Mouse (Mus musculus) urinary bladder, adult 18-20 months (tissue): ENCODE measurements around the gene Spdef.
A peak's percentile ranks its signal among the peaks of the same experiment; 100 is the strongest.

ENCODE experiments used
- DNase-seq, 2 experiments: peaks; one replicate each; pipeline ENCODE4 v3.0.0; 2022; ENCODE audit warnings: low spot score in 2 of 2, mixed read lengths in 2 of 2

Spdef gene

GRCm38 (mm10) chr17:27725412-27725811 is 3.3 kb downstream of the Spdef start:
- no peak for DNase-seq

- no peak for DNase-seq
Observed at GRCm38 (mm10) chr17:27725011-27725410, 3.7 kb downstream of the Spdef start.

GRCm38 (mm10) chr17:27724327-27724726 is 4.4 kb downstream of the Spdef start:
- no peak for DNase-seq

- DNase-seq, result no peak
Observed at GRCm38 (mm10) chr17:27721125-27721664, 7.6 kb downstream of the Spdef start.

GRCm38 (mm10) chr17:27720326-27720725 is 8.4 kb downstream of the Spdef start:
- no peak for DNase-seq

DNA sequence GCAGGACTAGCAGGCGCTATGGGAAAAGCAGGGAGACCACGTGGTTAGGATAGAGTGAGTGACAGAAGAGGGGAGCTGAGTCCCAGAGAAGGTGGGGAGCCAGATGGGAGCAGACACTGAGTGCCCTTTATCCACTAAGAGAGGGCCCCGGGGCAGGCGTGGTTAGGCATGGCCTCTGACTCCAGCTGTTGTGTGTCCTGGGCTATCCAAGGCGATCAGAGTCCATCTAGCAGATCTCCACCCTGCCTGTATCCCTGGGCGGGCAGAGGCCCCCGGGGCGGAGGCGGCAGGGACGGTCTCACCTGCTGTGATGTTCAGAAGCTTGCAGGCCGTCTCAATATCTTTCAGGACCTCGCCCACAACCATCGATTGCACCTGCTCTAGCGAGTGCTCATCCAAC is 9.1 kb downstream of the Spdef start:
- no peak for DNase-seq

GRCm38 (mm10) chr17:27718250-27718649 is 10.5 kb downstream of the Spdef start:
- DNase-seq, result no peak

DNA sequence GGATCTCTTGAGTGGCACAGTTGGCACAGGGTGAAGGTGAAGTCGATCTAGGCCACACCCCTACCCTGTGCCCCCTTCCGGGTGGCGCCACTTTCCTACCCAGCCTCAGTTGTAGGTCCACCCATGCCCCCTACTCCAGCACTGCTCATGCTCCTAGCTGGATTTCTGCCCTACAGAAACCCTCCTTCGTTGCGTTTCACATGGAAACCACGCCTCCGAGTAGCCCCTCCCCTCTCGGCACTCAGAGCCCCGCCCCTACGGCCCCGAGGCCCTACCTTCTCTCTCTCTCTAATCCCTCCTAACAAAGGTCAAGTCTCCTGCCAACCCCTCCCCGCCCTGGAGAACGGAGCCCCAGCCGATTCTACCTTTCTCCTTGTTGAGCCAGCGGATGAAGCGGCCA is 12.0 kb downstream of the Spdef start:
- DNase-seq, result peak in 1 of 2 experiments; percentile 45

DNA sequence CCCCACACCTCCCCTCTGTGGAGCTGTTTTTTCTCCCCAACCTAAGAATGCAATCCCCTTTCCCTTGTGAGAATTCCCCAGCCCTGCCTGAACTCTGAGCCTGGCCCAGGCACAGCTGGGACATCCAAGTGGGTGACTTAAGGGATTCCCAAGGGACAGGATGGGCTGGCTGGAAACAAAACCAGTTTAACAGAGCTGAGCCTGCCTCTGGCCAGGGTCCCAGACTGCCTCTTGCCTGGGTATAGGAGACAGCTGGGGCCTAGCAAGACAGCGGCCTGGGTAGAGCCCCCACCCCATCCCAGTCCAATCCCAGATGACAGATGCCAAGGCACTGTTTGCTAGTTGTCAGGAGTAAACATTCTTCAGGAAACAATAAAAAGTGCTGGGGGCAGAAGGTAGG is 15.9 kb downstream of the Spdef start:
- DNase-seq, result no peak

- DNase-seq, result no peak
Observed at GRCm38 (mm10) chr17:27709650-27710049, 19.1 kb downstream of the Spdef start.

DNA sequence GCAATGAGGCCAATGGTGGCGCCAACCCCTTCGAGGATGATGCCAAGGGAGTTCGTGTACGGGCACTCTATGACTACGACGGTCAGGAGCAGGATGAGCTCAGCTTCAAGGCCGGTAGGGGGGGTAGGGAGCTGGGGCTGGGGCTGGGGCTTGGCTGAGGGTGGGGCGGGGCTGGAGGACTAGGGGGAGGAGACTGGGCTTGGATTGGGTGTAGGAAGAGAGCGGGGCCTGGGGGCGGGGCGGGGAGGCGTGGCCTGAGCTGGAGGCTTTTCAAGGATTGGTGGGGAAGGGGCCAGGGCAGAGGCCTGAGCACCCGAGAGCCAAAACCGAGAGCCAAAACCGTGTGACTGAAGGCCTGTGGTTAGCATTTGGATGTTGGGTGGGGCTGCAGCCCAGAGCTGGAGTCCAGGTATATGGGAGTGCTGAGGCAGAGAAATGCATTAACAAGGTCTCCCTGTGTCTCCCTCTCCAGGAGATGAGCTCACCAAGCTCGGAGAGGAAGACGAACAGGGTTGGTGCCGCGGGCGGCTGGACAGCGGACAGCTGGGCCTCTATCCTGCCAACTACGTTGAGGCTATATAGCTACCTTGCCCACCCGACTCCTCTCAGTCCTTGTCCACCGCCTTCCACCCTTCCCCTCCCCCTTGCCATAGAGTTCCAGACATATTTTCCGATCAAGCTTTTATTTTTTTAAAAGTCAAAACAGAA is 20.6 kb downstream of the Spdef start:
- peak in 1 of 2 experiments; percentile 24 for DNase-seq

DNA sequence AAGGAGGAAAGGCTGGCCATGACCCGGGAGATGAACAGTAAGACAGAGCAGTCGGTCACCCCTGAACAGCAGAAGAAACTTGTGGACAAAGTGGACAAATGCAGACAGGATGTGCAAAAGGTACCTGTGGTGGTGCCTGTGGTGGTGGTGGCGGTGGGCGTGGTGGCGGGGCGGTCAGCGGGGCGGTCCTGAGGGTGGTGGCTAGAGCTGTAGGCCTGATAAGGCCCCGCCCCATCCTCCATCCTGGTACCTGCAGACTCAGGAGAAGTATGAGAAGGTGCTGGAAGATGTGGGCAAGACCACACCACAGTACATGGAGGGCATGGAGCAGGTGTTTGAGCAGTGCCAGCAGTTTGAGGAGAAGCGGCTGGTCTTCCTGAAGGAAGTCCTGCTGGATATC is 23.1 kb downstream of the Spdef start:
- DNase-seq, result no peak

- DNase-seq, result no peak
Observed at GRCm38 (mm10) chr17:27703961-27704621, 24.7 kb downstream of the Spdef start.

GRCm38 (mm10) chr17:27702518-27702917 is 26.2 kb downstream of the Spdef start:
- DNase-seq, result peak in 1 of 2 experiments; percentile 37

GRCm38 (mm10) chr17:27701856-27702255 is 26.9 kb downstream of the Spdef start:
- DNase-seq, result no peak

DNA sequence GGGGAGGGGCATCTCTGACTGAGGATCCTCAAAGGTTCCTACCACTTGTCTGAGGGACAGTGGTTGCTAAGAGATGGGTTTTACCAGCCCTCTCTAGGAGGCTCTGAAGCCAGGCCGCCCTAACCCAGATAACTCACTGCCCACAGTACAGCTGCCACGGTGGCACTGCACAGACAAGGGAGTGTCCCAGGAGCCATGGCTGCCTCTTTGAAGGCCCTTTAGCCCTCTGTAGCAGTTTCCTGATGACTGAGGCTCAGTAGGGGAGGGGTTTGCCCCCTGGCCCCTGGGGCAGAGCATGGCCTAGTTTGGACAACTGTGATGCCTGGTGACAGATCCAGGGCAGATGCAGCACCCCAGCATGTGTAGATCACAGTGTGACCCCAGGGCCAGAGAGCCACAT is 27.9 kb downstream of the Spdef start:
- no peak for DNase-seq

DNA sequence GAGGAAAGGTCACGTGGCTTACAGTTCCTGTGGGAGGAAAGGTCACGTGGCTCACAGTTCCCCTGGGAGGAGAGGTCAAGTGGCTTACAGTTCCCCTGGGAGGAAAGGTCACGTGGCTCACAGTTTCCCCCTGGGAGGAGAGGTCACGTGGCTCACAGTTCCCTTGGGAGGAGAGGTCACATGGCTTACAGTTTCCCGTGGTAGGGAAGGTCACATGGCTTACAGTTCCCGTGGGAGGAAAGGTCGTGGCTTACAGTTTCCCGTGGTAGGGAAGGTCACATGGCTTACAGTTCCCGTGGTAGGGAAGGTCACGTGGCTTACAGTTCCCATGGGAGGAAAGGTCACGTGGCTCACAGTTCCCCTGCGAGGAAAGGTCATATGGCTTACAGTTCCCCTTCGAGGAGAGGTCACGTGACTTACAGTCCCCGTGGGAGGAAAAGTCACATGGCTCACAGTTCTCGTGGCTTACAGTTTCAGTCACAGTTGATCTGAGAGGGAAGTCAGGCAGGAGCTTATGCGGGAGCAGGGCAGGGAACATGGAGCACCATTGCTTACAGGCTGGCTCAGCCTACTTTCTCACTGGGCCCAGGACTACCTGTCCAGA is 29.0 kb downstream of the Spdef start:
- DNase-seq, result no peak

DNA sequence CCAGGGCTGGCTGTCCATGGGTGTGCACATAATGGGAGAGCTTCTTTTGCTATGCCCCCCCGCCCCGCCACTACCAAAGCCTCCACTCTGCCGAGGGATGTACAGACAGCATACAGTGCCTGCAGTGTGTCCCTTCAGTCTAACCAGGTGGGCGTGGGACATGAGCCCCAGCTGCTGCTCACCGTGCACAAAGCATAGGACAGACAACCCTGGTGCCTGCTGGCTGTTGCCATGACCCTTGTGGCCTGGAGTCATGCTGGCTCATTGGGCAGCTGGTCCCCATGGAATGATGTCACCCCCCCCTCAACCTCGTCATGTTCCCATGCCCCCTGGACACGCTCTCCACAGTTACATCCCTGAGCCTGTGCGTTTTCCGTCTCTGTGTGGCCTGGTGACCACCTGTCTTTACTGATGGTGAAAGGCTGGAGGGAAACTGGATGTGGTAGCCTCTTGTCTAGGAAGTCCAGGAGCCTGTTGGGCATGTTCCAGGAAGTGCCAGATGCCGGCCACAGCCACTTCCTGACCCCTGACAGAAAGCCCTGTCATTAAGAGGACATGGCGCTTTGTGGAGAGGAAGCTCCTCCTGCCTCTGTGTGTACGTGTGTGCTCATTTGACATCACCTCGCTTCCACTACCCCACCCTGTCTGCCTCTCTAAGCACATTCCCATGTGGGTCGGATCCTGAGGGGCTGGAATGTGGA is 37.6 kb downstream of the Spdef start:
- DNase-seq, result no peak

- no peak for DNase-seq
Observed at GRCm38 (mm10) chr17:27686395-27686794, 42.4 kb downstream of the Spdef start.

DNA sequence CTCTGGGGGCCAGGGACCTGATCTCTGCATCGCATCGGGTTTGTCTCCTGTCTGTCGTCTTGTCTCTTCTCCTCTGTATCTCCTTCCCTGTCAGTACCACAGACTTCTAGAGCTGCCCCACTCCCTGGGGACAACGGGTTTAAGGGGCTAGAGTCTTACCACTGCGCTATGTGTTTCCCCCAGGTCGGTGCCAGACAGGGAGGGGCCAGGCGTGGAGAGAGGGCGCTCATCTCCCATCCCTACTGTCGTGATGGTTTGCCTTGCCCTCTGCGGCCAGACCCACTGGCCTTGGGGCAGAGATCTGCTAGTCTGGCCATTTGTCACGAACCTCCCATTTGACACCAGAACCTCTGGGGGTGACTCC is 43.2 kb downstream of the Spdef start:
- DNase-seq, result no peak

GRCm38 (mm10) chr17:27684886-27685549 is 43.7 kb downstream of the Spdef start:
- peak in 1 of 2 experiments; percentile 18 for DNase-seq
